Mouse (Mus musculus) hindbrain, embryonic 11.5 days (tissue): ENCODE results near the gene Aftph. TPM values are rescaled to one million over a fixed set of nuclear protein-coding genes. Genes with fewer than 3 reads are reported as not detected.

Experiments
- ATAC-seq: fragments of 200-750 bp; cut with Nextera tagmentation; 2 replicates; pipeline ENCODE4 v1.8.0; 2017; ENCODE audit warnings: mild to moderate bottlenecking, moderate TSS enrichment, moderate library complexity; ENCODE audit not compliant: low FRiP score
- DNase-seq: peaks from one replicate; pipeline ENCODE4 v3.0.0-alpha.2; 2015; ENCODE audit warnings: low spot score
- H3K27ac ChIP-seq: fragments of 300-500 bp; sonication (generic); 2 replicates; pipeline ENCODE4 v1.5.1; 2014; ENCODE audit warnings: mild to moderate bottlenecking, low read depth, low read length
- H3K27me3 ChIP-seq: fragments of 300-500 bp; sonication (generic); 2 replicates; pipeline ENCODE4 v1.6.1; 2014; ENCODE audit warnings: mild to moderate bottlenecking, low read length, moderate library complexity, mixed read lengths; ENCODE audit not compliant: control insufficient read depth, insufficient read depth
- H3K36me3 ChIP-seq: fragments of 300-500 bp; sonication (generic); 2 replicates; pipeline ENCODE4 v1.6.1; 2014; ENCODE audit warnings: mild to moderate bottlenecking, low read length, moderate library complexity, mixed read lengths; ENCODE audit not compliant: control insufficient read depth, insufficient read depth
- H3K4me1 ChIP-seq: fragments of 300-500 bp; sonication (generic); replicated peaks from 2 replicates; pipeline ENCODE4 v1.6.1; 2014; ENCODE audit warnings: low read length, mixed read lengths; ENCODE audit not compliant: control insufficient read depth, insufficient read depth
- H3K4me2 ChIP-seq: fragments of 300-500 bp; sonication (generic); replicated peaks from 2 replicates; pipeline ENCODE4 v1.6.1; 2014; ENCODE audit warnings: mild to moderate bottlenecking, low read depth, low read length
- H3K4me3 ChIP-seq: fragments of 300-500 bp; sonication (generic); 2 replicates; pipeline ENCODE4 v1.5.1; 2014; ENCODE audit warnings: low read depth, low read length
- H3K9ac ChIP-seq: fragments of 300-500 bp; sonication (generic); 2 replicates; pipeline ENCODE4 v1.6.1; 2014; ENCODE audit warnings: low read depth, low read length
- H3K9me3 ChIP-seq: fragments of 300-500 bp; sonication (generic); 2 replicates; pipeline ENCODE4 v1.6.1; 2016; ENCODE audit warnings: low read length; ENCODE audit not compliant: control insufficient read depth
- WGBS: fragments of 180-500 bp; shearing (Covaris S2); extraction: QIAGEN DNeasy Blood & Tissue Kit; methylation state at CpG from one replicate; pipeline ENCODE4 v1.1.7; 2014; 5-methylcytosine and 5-hydroxymethylcytosine counted together
- polyA plus RNA-seq: library from polyadenylated mRNA; unstranded; fragments of >200 nt; fragmentation: Nextera tagmentation; extraction: Ambion mirVana; gene quantifications from 2 replicates; pipeline ENCODE4 v1.2.1, GENCODE M21; 2014

Gene Aftph
- polyA plus RNA-seq, 1 experiment from 2014 or later, result 31.3 TPM

- H3K27me3 ChIP-seq, result no peaks in the 10 kb centered on the region
- H3K9me3 ChIP-seq, result no peaks in the 10 kb centered on the region
- H3K4me3 ChIP-seq, result no peak overlapping the region
- WGBS, result 80% methylated on average over 14 of the region's 14 CpGs
- no peak overlapping the region for H3K4me2 ChIP-seq
- no peak for DNase-seq
- H3K27ac ChIP-seq, result no peak overlapping the region
- H3K36me3 ChIP-seq, result no peaks in the 10 kb centered on the region
- no peak for ATAC-seq
- no peak overlapping the region for H3K9ac ChIP-seq
- H3K4me1 ChIP-seq, result peaks cover 9% of the 10 kb centered on the region
Measured at GRCm38 (mm10) chr11:20660111-20661097, 81.0 kb downstream of the Aftph start.

GRCm38 (mm10) chr11:20659094-20659493 lies 82.3 kb downstream of the Aftph start:
- no peaks in the 10 kb centered on the region for H3K27me3 ChIP-seq
- 91% methylated on average over 3 of the region's 3 CpGs for WGBS
- no peak for ATAC-seq
- no peak overlapping the region for H3K4me2 ChIP-seq
- no peak overlapping the region for H3K9ac ChIP-seq
- no peaks in the 10 kb centered on the region for H3K36me3 ChIP-seq
- no peak for DNase-seq
- no peak overlapping the region for H3K4me3 ChIP-seq
- no peaks in the 10 kb centered on the region for H3K9me3 ChIP-seq
- no peak overlapping the region for H3K27ac ChIP-seq
- peaks cover 18% of the 10 kb centered on the region for H3K4me1 ChIP-seq

- Histone ChIP-seq H3K4me1 (peaks cover 18% of the 10 kb centered on the region), H3K36me3 (no peaks in the 10 kb centered on the region), H3K4me3 (peak overlapping the region; percentile 23), H3K9ac (peak overlapping the region; percentile 61), H3K27me3 (no peaks in the 10 kb centered on the region), H3K4me2 (peak overlapping the region; percentile 34), H3K27ac (peak overlapping the region; percentile 97), H3K9me3 (no peaks in the 10 kb centered on the region)
- ATAC-seq, result peak; percentile 51
- DNase-seq, result peak; percentile 65
- 13% methylated on average over 10 of the region's 10 CpGs for WGBS
Measured at GRCm38 (mm10) chr11:20656711-20657057, 84.7 kb downstream of the Aftph start.

- Histone ChIP-seq H3K4me1 (peaks cover 18% of the 10 kb centered on the region), H3K9ac (peak overlapping the region; percentile 61), H3K27me3 (no peaks in the 10 kb centered on the region), H3K36me3 (no peaks in the 10 kb centered on the region), H3K4me3 (peak overlapping the region; percentile 23), H3K4me2 (peak overlapping the region; percentile 34), H3K27ac (peak overlapping the region; percentile 97), H3K9me3 (no peaks in the 10 kb centered on the region)
- ATAC-seq (peak; percentile 91), DNase-seq (peak; percentile 88)
- WGBS, result 6% methylated on average over 18 of the region's 18 CpGs
Measured at GRCm38 (mm10) chr11:20655795-20656710, 85.3 kb downstream of the Aftph start.

- no peak overlapping the region for H3K9ac ChIP-seq
- no peak for ATAC-seq
Measured at GRCm38 (mm10) chr11:20651166-20651565, 90.2 kb downstream of the Aftph start.

GRCm38 (mm10) chr11:20650006-20650639 lies 91.3 kb downstream of the Aftph start:
- Histone ChIP-seq H3K27ac (peak overlapping the region; percentile 51), H3K4me1 (peaks cover 25% of the 10 kb centered on the region), H3K9ac (no peak overlapping the region), H3K36me3 (no peaks in the 10 kb centered on the region), H3K9me3 (no peaks in the 10 kb centered on the region), H3K4me2 (no peak overlapping the region), H3K4me3 (no peak overlapping the region), H3K27me3 (no peaks in the 10 kb centered on the region)
- peak; percentile 82 for ATAC-seq
- 31% methylated on average over 17 of the region's 17 CpGs for WGBS
- DNase-seq, result peak; percentile 78

More at GRCm38 (mm10) chr11:20651166-20651565, 90.2 kb downstream of the Aftph start:
- 59% methylated on average over 1 of the region's 1 CpGs for WGBS
- Histone ChIP-seq H3K4me3 (no peak overlapping the region), H3K36me3 (no peaks in the 10 kb centered on the region), H3K4me1 (peaks cover 31% of the 10 kb centered on the region), H3K27ac (no peak overlapping the region), H3K27me3 (no peaks in the 10 kb centered on the region), H3K9me3 (no peaks in the 10 kb centered on the region), H3K4me2 (no peak overlapping the region)
- no peak for DNase-seq

- Histone ChIP-seq H3K4me2 (0 out of 2 replicates have a peak overlapping the region, but pooled peaks have one; percentile 6), H3K9me3 (no peaks in the 10 kb centered on the region), H3K27me3 (no peaks in the 10 kb centered on the region), H3K9ac (no peak overlapping the region), H3K4me1 (peaks cover 21% of the 10 kb centered on the region), H3K36me3 (no peaks in the 10 kb centered on the region), H3K4me3 (no peak overlapping the region), H3K27ac (peak overlapping the region; percentile 51)
- peak; percentile 66 for ATAC-seq
- peak; percentile 53 for DNase-seq
- 43% methylated on average over 5 of the region's 5 CpGs for WGBS
Measured at GRCm38 (mm10) chr11:20649477-20649876, 91.9 kb downstream of the Aftph start.
